9 mouse cellular contexts compared by ENCODE assay signal in the genomic region with DNA sequence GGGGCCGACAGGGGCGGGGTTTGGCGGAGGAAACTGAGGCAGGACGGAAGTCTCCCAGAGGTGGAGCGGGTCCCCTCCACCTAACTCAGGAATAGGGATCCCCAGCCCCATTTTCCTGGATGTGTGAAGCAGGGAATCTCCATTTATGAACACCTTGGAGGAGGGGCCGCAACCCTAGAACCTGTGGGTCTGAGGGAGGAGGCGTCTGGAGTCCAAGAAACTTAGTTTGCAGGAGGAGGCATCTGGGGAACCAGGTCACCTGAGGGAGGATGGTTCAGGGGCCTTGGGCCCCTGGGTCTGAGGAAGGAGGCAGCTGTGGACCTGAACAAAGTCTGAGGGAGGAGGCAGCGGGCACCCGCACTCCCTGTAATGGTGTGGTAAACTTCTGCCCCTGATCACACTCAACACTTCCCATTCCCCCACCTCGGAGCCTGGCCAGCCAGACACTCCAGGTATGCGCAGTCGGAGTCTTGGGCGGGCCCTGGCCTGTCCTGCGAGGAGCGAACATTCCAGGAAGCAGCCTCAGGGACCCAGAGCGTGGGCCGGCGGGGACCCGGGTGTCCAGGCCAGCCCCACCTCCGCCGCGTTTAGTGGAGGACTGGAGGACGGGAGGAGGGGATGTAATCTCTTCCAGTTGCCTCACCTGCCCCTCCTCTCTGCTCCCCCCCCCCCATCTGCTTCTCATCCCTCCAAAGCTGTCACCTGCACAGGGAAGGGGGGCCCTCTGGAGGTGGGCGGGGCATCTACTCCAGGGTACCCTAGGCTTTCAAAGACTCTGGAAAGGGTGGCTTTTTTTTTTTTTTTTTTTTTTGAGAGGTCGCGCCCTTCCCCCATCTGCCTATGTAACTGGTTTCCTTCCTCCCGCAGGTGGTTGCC. TPM values are rescaled to one million over a fixed set of nuclear protein-coding genes. Genes with fewer than 3 reads are reported as not detected.
DNase-seq lines count a peak whose midpoint lies in the region; ATAC-seq and TF ChIP-seq lines count a peak whose summit lies in the region.
"Had no signal": no experiment of that assay in that cellular context is flagged by ENCODE, and none has a peak within 500 bp of the region (broad histone marks: within the 10 kb centered on the region; RNA-seq: fewer than 3 reads in every experiment).

No protein-coding gene starts in this region.

- peak overlapping the region; percentile 83 for H3K4me2 ChIP-seq in limb, embryonic 14.5 days (replicated peaks; ENCODE audit: low read depth, low read length, severe bottlenecking)
- H3K4me2 ChIP-seq in midbrain, embryonic 16.5 days (ENCODE audit: low read length) = peak overlapping the region; percentile 87

- H3K9ac ChIP-seq in limb, embryonic 14.5 days (ENCODE audit: low read depth, low read length, severe bottlenecking) = peak overlapping the region; percentile 68
- H3K9ac ChIP-seq in midbrain, embryonic 16.5 days (ENCODE audit: low read depth, low read length) = peak overlapping the region; percentile 67

- H3K27ac ChIP-seq in limb, embryonic 14.5 days (replicated peaks; ENCODE audit: low read depth, low read length) = no peak overlapping the region; the same call in 1 of the 2 replicates
- H3K27ac ChIP-seq in midbrain, embryonic 16.5 days (ENCODE audit: low read length) = no peak overlapping the region

- 2% methylated on average over 21 of the region's 27 CpGs for WGBS in limb, embryonic 14.5 days
- 2% methylated on average over 23 of the region's 27 CpGs for WGBS in midbrain, embryonic 16.5 days

- ATAC-seq in granulocyte monocyte progenitor cell, adult 5-6 weeks (replicated peaks; ENCODE audit: poor library complexity, severe bottlenecking) = 0 out of 2 replicates have a peak, but pooled peaks have one; percentile 15
- peak; percentile 20 for ATAC-seq in limb, embryonic 14.5 days (ENCODE audit: low FRiP score, low read depth)
- no peak for ATAC-seq in midbrain, embryonic 16.5 days
- ATAC-seq in frontal cortex, adult (ENCODE audit: low TSS enrichment) = no peak

- H3K27me3 ChIP-seq in limb, embryonic 14.5 days (ENCODE audit: control insufficient read depth, insufficient read depth, low read length) = peaks cover 62% of the 10 kb centered on the region
- peaks cover 93% of the 10 kb centered on the region for H3K27me3 ChIP-seq in midbrain, embryonic 16.5 days (ENCODE audit: control insufficient read depth, insufficient read depth, low read depth, low read length)

- TF ChIP-seq POLR2A in limb, embryonic 14.5 days (IDR thresholded peaks at IDR 0.05; ENCODE audit: borderline replicate concordance, extremely low read depth, insufficient read depth, insufficient read length) = no peak

- H3K4me3 ChIP-seq in limb, embryonic 14.5 days (replicated peaks; ENCODE audit: low read length) = peak overlapping the region; percentile 58
- peak overlapping the region; percentile 51 for H3K4me3 ChIP-seq in midbrain, embryonic 16.5 days (ENCODE audit: low read depth, low read length)

- peaks cover 4% of the 10 kb centered on the region for H3K4me1 ChIP-seq in limb, embryonic 14.5 days (ENCODE audit: control insufficient read depth, insufficient read depth, low read length)
- peaks cover 7% of the 10 kb centered on the region for H3K4me1 ChIP-seq in midbrain, embryonic 16.5 days (ENCODE audit: control insufficient read depth, insufficient read depth, low read length)

- H3K36me3 ChIP-seq in limb, embryonic 14.5 days (ENCODE audit: control insufficient read depth, insufficient read depth, low read length) = no peaks in the 10 kb centered on the region
- H3K36me3 ChIP-seq in midbrain, embryonic 16.5 days (ENCODE audit: control insufficient read depth, insufficient read depth, low read length) = no peaks in the 10 kb centered on the region

- H3K9me3 ChIP-seq in limb, embryonic 14.5 days (ENCODE audit: control insufficient read depth, low read length) = no peaks in the 10 kb centered on the region
- no peaks in the 10 kb centered on the region for H3K9me3 ChIP-seq in midbrain, embryonic 16.5 days (replicated peaks; ENCODE audit: control insufficient read depth, low read length, poor library complexity, severe bottlenecking)

- DNase-seq in thymus, postnatal 4 days = peak; percentile 30
- DNase-seq in thymus, postnatal 0 days (ENCODE audit: low spot score) = no peak
- peak; percentile 18 for DNase-seq in limb, embryonic 14.5 days (ENCODE audit: low spot score)
- no peak for DNase-seq in left cerebral cortex, adult 11 months (ENCODE audit: low spot score)
- no peak for DNase-seq in frontal cortex, postnatal 10 days (ENCODE audit: low spot score in 2 of 2)

RNA-seq across cellular contexts. Expression of a gene that starts 0.6 kb away (rescaled TPM):
- polyA plus RNA-seq in thymus, postnatal 0 days (2015; fragmentation: Nextera tagmentation; extraction: Ambion mirVana) = 3.9 and 4.2 TPM in 2 replicates
- total RNA-seq in granulocyte monocyte progenitor cell, adult 5-6 weeks (2014; fragmentation: Nextera tagmentation) = not detected in 2 replicates
- total RNA-seq in granulocyte monocyte progenitor cell, adult 5-6 weeks (2017) = not detected in 2 replicates
- 4.2 and 4.5 TPM in 2 replicates for polyA plus RNA-seq in limb, embryonic 14.5 days (2012; rRNA removed)
- 4.4 and 6.0 TPM in 2 replicates for polyA plus RNA-seq in limb, embryonic 14.5 days (2014; fragmentation: Nextera tagmentation; extraction: Ambion mirVana)
- polyA plus RNA-seq in midbrain, embryonic 16.5 days (2015; fragmentation: Nextera tagmentation; extraction: Ambion mirVana) = not detected in 2 replicates

RNA-seq across cellular contexts. Expression of a gene that starts 6.5 kb away (rescaled TPM):
- not detected in 2 replicates for polyA plus RNA-seq in thymus, postnatal 0 days (2015; fragmentation: Nextera tagmentation; extraction: Ambion mirVana)
- not detected in 2 replicates for total RNA-seq in granulocyte monocyte progenitor cell, adult 5-6 weeks (2014; fragmentation: Nextera tagmentation)
- not detected in 2 replicates for total RNA-seq in granulocyte monocyte progenitor cell, adult 5-6 weeks (2017)
- polyA plus RNA-seq in limb, embryonic 14.5 days (2012; rRNA removed) = 0.50 and 1.4 TPM in 2 replicates
- polyA plus RNA-seq in limb, embryonic 14.5 days (2014; fragmentation: Nextera tagmentation; extraction: Ambion mirVana) = not detected in 2 replicates
- 0.39 and 0.88 TPM in 2 replicates for polyA plus RNA-seq in midbrain, embryonic 16.5 days (2015; fragmentation: Nextera tagmentation; extraction: Ambion mirVana)

RNA-seq across cellular contexts. Expression of a gene that starts 8.6 kb away (rescaled TPM):
- polyA plus RNA-seq in thymus, postnatal 0 days (2015; fragmentation: Nextera tagmentation; extraction: Ambion mirVana) = 0.14 and 0.34 TPM in 2 replicates
- not detected in 2 replicates for total RNA-seq in granulocyte monocyte progenitor cell, adult 5-6 weeks (2014; fragmentation: Nextera tagmentation)
- total RNA-seq in granulocyte monocyte progenitor cell, adult 5-6 weeks (2017) = not detected in 2 replicates
- 0.10 TPM in 2 replicates for polyA plus RNA-seq in limb, embryonic 14.5 days (2012; rRNA removed)
- 0.11 TPM in 1 of 2 replicates, not detected in the other for polyA plus RNA-seq in limb, embryonic 14.5 days (2014; fragmentation: Nextera tagmentation; extraction: Ambion mirVana)
- polyA plus RNA-seq in midbrain, embryonic 16.5 days (2015; fragmentation: Nextera tagmentation; extraction: Ambion mirVana) = not detected in 2 replicates
- polyA plus RNA-seq: brain, embryonic 14.5 days had no signal

RNA-seq across cellular contexts. Expression of a gene that starts 18.6 kb away (rescaled TPM):
- 198 and 222 TPM in 2 replicates for polyA plus RNA-seq in thymus, postnatal 0 days (2015; fragmentation: Nextera tagmentation; extraction: Ambion mirVana)
- total RNA-seq in granulocyte monocyte progenitor cell, adult 5-6 weeks (2014; fragmentation: Nextera tagmentation) = 259 and 270 TPM in 2 replicates
- total RNA-seq in granulocyte monocyte progenitor cell, adult 5-6 weeks (2017) = 374 and 382 TPM in 2 replicates
- polyA plus RNA-seq in limb, embryonic 14.5 days (2012; rRNA removed) = 539 and 694 TPM in 2 replicates
- 69.7 and 73.7 TPM in 2 replicates for polyA plus RNA-seq in limb, embryonic 14.5 days (2014; fragmentation: Nextera tagmentation; extraction: Ambion mirVana)
- polyA plus RNA-seq in midbrain, embryonic 16.5 days (2015; fragmentation: Nextera tagmentation; extraction: Ambion mirVana) = 157 and 186 TPM in 2 replicates

RNA-seq across cellular contexts. Expression of a gene that starts 20.5 kb away (rescaled TPM):
- polyA plus RNA-seq in thymus, postnatal 0 days (2015; fragmentation: Nextera tagmentation; extraction: Ambion mirVana) = 9.4 and 10.5 TPM in 2 replicates
- total RNA-seq in granulocyte monocyte progenitor cell, adult 5-6 weeks (2014; fragmentation: Nextera tagmentation) = 27.1 and 32.4 TPM in 2 replicates
- total RNA-seq in granulocyte monocyte progenitor cell, adult 5-6 weeks (2017) = 20.3 and 21.3 TPM in 2 replicates
- polyA plus RNA-seq in limb, embryonic 14.5 days (2012; rRNA removed) = 44.1 and 59.1 TPM in 2 replicates
- polyA plus RNA-seq in limb, embryonic 14.5 days (2014; fragmentation: Nextera tagmentation; extraction: Ambion mirVana) = 35.8 and 37.3 TPM in 2 replicates
- polyA plus RNA-seq in midbrain, embryonic 16.5 days (2015; fragmentation: Nextera tagmentation; extraction: Ambion mirVana) = 20.9 and 21.8 TPM in 2 replicates

Comparison
In these comparisons a context has a peak if more than half of its experiments do, and no peak if none do; other contexts are left out.
1. DNase-seq: peak in thymus, postnatal 4 days (single experiment) and limb, embryonic 14.5 days (single experiment); none in thymus, postnatal 0 days (single experiment), left cerebral cortex, adult 11 months (single experiment) and frontal cortex, postnatal 10 days (0 of 2).
2. ATAC-seq: peak in granulocyte monocyte progenitor cell, adult 5-6 weeks (single experiment) and limb, embryonic 14.5 days (single experiment); none in midbrain, embryonic 16.5 days (single experiment) and frontal cortex, adult (single experiment).